Mouse (Mus musculus) natural killer cell, adult 2 months (primary cell): Measurements from ENCODE around the gene Samd4b.

Experiments
- DNase-seq, 2 experiments: peaks; one replicate each; pipeline ENCODE4 v3.0.0; 2022; ENCODE audit warnings: low spot score in 2 of 2

The Samd4b gene

DNA sequence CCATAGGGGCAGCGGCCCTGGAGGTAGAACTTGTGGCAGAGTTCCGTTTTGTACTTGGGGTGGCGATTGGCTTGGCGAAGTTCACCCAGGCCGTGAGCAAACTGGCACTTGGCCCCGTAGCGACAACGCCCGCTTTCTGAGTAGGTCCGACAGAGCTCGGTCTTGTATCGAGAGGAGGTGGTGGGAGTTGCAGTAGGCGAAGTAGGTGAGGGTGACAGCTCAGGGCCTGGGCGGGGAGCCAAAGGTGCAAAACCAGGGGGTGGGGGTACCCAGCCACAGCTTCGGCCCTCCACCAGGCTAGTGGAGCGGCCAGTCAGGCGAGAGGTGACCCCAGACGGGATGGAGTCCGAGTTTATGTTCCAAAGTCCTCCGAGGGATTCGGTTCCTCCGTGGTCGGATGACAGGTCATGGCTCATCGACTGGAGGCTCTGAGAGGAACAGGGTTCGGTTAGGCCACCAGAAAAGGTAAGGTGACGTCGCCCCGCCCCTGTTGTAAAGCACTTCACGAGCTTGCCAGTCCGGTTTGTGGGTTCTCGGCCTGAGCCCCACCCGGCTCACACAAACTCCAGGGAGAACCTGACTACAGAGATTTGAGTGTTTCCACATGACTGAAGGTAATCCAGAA is 219.8 kb downstream of the Samd4b start:
- DNase-seq: peak; percentile 67 to 71

- DNase-seq: peak; percentile 29
Measured at GRCm38 (mm10) chr7:28377190-28378065, 220.5 kb downstream of the Samd4b start.

GRCm38 (mm10) chr7:28376011-28376771 is 221.8 kb downstream of the Samd4b start:
- peak; percentile 66 to 81 for DNase-seq

GRCm38 (mm10) chr7:28375176-28375921 is 222.6 kb downstream of the Samd4b start:
- peak; percentile 87 to 91 for DNase-seq

DNA sequence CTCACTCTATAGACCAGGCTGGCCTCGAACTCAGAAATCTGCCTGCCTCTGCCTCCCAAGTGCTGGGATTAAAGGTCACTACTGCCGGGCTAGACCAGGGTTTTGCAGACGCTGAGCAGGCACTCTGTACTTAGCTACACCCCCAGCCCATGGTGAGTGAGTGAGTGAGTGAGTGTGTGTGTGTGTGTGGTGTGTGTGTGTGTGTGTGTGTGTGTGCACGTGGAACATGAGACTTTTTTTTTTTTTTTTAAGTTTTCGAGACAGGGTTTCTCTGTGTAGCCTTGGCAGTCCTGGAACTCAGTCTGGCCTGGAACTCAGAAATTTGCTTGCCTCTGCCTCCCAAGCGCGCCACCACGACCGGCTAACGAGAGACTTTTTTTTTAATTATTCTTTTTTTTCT is 223.3 kb downstream of the Samd4b start:
- DNase-seq: no peak

DNA sequence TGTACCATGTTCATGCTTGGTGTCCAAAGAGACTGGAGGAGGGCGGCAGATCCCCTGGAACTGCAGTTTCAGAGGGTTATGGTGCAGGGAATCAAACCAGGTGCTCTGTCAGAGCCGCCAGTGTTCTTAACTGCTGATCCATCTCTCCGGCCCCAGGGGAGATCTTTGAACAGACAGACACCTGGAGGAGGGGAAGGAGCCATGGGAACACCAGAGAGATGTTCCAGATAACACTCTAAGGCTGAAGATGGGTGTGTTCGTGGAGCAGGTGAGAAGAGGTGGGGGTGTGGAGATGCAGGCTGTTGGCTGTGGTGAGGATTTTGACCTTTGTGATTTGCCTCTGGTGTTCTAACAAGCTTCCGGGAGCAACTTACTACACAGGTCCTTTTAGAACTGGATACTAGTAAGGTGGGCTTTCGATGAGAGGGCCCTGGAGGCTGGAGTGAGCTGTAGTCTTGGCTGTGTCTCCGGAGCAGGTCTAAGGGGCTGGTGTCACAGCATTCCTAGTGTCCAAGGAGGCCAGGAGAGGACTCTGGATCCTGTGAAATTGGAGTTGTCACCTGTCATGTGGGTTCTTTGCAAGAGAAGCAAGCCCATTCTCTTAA is 224.0 kb downstream of the Samd4b start:
- DNase-seq: no peak

DNA sequence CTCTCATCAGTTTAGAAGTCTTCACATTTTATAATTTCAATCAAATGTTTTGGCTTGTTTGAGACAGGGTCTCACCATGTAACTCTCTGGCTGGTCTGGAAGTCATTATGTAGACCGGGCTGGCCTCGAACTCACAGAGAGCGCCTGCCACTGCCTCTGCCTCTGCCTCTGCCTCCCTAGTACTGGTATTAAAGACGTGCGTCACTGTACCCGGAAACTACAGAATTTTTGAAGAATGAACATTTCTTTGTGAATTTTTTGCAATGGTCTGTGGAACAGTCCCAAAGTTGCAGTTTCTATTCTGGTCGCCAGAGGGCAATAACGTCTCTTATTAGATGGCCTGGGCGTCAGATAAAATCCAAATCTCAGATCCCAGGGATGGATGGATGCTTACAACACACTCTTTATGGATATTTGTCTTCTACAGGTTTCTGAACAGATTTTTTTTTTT is 224.8 kb downstream of the Samd4b start:
- peak; percentile 87 to 88 for DNase-seq

DNA sequence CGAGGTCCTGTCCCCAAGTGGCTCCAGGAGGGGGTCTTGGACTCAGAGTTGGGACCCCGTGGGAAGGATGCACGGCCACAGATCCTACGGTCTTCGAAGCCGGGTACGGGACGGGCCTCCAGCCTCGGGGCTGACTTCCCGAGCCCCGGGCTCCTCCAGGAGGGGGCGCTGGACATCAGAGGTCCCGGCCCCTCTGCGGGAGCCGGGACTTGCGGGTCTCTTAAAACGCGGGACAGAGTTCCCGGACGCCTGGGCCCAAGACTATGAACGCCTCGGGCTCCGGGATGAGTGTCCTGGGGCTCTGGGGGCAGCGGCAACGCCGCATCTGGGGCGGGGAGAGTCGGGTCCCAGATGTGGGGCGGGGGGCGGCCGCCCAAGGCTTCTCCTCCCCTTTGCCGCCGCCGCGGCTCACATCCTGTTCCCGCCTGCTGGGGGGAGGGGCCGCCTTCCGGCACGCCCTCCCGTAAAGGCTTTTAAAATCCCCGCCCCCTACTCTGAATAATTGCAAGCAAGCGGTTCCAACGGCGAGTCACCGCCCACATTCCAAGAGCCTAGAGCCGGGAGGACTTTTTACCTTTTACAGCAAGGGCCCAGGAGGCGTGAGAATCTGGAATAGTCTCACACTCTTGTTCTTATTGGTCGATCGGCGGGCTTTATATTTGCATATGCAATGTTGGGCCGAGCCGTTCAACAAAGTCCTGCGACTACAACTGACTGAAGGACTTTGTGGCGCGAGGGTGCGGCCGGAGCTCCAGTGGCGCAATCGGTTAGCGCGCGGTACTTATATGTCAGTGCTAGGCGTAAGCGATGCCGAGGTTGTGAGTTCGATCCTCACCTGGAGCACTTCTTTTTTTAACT is 225.5 kb downstream of the Samd4b start, which contains the start of gene Plekhg2:
Gene Plekhg2 (minus strand): TSS at position 349 of the 858 bp plus-strand sequence.
- DNase-seq: peak; percentile 97 to 98

DNA sequence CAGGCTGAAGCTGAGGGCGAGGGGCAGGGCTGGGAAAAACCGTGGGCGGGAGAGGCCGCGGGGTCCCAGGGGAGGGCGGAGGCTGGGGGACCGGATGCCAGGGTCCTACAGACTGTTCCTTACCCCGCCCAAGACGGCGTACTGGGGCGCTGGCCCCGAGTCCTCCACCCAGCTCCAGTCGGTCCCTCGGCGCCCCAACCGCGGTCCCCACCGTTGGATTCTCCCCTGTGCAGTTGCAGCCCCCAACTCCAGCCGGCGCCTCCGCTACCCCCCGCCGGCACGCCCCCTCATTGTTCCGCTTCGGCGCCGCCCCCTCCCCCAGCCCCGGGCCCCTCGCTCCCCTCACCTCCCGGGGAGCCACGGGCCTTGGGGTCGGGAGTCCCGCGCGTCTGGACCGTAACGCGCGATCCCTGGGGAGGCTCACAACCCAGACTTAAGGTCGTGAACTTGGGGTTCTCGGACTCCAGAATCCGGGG is 226.4 kb downstream of the Samd4b start:
- no peak for DNase-seq

DNA sequence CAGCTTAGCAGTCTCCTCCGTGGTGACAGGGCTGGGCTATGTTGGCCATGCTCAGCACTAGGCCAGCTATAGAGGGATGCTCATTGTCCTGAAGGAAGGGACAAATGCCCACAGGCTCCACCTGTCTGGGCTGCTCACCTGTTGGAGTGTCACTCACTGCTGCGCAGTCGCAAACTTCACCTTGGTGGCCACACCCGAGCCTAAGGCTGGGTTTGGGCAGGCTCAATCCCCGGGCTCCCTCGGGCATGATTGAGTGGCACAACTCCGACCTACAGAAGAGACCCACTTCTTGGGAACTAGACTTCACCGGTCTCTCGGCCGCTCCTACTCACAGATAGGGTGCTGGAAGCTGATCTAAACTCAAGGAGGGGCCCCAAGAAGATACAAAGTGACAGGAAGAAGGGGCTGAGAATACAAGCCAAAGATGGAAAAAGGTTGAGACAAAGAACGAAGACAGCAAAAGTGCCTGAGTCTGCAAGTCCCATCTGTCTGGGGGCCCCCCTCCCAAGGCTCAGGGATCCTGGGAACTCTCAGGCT is 226.9 kb downstream of the Samd4b start:
- no peak for DNase-seq

DNA sequence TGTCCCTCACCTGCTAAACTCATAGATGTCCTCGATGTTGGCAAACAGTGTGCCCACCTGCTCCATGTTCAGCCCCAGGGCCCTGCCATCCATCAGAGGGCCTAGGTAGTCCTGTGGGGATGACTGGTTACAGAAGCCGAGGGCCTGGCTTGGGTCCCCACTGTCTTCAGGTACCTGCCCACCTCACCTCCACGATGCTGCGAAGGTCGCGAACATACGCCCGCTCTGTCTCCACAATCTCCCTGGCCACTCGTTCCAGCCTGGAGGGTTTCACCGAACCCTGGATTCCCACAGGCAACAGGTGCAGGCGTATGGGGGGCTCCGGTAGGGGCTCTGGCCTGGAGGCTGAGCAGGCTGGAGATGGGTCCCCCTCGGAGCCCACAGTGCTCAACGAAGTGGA is 227.9 kb downstream of the Samd4b start:
- DNase-seq: no peak

DNA sequence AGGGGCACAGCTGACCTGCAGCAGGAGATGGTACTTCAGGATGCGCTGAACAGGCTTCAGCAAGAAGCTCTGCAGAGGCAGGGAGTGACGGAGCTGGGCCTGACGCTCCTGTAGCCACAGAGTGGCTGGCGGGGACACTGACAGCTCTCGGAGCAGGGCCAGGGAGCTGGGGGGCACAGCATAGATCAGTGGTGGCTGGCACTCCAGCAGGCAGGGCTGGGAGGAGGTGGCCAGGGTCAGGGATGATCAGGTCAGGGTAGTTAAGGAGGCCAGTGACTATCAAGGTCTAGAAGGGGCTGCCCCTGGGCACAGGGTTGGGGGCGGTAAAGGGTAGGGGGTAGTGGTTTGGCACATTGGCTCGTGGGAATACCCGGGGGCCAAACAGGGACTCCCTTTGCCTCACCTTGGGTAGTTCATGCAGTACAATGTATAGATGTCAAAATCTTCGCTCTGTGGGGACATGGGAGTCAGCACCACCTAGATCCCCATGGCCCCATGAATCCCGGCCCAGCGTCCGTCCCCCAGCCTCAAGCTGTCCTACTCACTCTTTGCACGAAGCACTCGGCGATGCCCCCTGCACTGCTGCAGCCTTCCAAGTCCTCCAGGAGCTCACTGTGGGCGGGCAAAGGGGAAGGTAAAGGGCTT is 229.5 kb downstream of the Samd4b start:
- DNase-seq: no peak

DNA sequence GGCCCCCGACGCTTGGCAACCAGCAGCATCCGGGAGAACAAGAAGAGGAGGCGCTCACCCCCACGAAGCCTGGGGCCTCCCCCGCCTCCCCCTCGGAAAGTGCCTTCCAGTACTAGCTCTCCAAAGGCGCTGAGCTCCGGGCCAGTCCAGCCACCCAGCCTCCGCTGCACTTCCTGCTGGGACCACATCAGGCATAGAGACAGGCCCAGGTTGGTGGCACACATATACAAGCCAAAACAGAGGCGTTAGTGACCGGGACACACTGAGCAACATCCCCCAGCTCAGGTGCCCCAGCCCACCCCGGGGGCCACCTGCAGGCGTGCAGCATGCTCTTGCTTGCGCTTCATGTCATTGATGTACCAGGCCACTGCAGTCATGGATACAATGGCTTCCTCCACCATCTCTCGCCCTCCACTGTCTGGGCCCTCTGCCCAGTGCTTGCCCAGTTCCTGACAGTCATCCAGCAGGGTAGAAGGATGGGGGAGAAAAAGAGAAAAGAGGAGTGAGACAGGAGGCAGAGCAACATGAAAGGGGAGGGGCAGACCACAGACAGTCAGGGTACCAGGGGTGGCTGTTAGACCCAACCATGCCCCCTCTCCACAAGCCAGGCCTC is 230.2 kb downstream of the Samd4b start:
- DNase-seq: no peak

DNA sequence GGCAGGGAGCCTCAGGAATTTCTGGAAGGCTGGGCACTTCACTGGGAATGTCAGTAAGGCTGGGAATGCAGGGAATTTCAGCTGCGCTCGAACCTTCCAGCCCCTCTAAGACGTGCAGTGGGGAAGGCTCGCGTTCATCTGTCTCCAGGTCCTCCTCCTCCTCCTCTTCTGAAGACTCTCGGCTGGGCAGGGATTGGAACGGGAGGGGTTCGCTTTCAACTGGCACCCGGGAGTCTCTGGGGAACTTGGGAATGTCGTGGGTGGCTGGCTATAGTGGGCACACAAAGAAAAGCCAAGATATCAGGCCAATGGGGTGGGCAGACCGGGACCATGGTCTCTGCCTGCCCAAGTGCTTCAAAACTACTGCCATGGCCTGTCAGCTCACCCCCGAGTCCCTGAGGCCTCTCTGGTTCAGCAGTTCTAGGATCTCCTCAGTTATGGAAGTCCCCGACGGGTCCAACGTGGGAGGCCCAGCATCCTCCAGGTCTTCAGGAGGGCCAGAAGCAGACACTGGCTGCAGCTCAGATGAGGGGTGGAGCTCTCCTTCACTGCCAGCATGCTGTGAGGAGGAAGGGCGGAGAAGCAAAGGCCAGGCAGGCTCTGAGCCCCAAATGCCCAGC is 235.4 kb downstream of the Samd4b start:
- DNase-seq: no peak

DNA sequence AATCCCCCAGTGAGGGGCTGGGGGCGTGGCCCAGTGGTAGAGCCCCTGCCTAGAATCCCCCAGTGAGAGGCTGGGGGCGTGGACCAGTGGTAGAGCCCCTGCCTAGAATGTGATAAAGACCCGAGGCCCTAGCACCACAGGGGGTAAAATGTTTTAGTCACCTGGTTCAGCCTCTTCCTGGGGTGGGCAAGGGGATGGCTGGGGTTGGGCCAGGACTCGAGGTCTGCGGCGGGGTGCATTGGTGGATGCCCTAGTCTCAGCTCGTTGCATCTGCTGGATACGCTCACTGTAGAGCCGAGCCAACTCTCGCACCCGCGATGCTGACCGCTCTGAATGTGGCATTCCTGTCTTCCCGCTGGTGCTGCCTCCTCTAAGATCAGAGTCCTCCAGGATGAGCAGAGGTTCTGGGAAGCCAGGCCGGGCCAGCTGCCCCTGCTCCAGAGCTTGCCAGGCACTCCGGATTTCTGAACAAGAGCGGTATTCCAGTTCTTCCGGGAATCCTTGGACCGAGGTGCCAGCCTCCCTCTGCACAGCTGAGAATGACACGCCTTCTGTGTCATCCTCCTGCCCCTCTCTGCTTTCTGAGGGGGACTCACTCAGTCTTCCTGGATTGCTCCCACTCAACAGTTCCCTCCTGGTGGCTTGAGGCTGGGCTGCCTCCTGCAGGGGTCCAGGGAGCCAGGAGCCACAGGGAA is 236.2 kb downstream of the Samd4b start:
- no peak for DNase-seq

GRCm38 (mm10) chr7:28360291-28360690 is 237.7 kb downstream of the Samd4b start:
- DNase-seq: no peak

- DNase-seq: no peak
Measured at GRCm38 (mm10) chr7:28359854-28360253, 238.1 kb downstream of the Samd4b start.

DNA sequence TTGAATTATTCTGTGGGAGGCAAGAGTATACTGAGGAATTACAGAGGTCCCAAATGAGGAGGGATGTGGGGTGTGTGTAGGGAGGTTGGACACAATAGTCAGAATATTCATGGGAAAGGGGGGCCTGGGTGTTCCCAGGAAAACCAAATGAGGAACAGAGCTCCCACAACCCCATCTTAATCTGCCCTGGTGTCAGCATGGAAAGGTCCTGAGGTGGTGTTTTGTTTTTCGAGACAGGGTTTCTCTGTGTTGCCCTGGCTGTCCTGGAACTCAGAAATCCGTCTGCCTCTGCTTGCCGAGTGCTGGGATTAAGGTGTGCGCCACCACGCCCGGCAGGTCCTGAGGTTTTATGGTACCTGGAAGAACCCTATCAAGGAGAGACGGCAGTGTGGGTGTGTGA is 239.5 kb downstream of the Samd4b start:
- DNase-seq: no peak
